10 mouse cellular contexts compared by ENCODE assay signal in genomic region chr10:98007037-98007436, GRCm38 (mm10).
A peak's percentile ranks its signal among the peaks of the same experiment; 100 is the strongest.
DNase-seq lines count a peak whose midpoint lies in the region; ATAC-seq lines count a peak whose summit lies in the region.
"Had no signal": no experiment of that assay in that cellular context is flagged by ENCODE, and none has a peak within 500 bp of the region (broad histone marks: within the 10 kb centered on the region; RNA-seq: fewer than 3 reads in every experiment).

No protein-coding gene starts in this region.

- no peaks in the 10 kb centered on the region for H3K36me3 ChIP-seq in neural tube, embryonic 13.5 days

- H3K9me3 ChIP-seq in neural tube, embryonic 13.5 days = no peaks in the 10 kb centered on the region

- H3K4me1 ChIP-seq in neural tube, embryonic 13.5 days (replicated peaks) = peaks cover 8% of the 10 kb centered on the region

- no peak overlapping the region for H3K9ac ChIP-seq in neural tube, embryonic 13.5 days

- no peaks in the 10 kb centered on the region for H3K27me3 ChIP-seq in neural tube, embryonic 13.5 days

- H3K4me2 ChIP-seq in neural tube, embryonic 13.5 days = no peak overlapping the region

- no peak overlapping the region for H3K4me3 ChIP-seq in neural tube, embryonic 13.5 days

- no peak for DNase-seq in frontal cortex, postnatal 25 days (ENCODE audit: low spot score in 2 of 2)
- DNase-seq in neural tube, embryonic 10.5 days (ENCODE audit: extremely low spot score, low spot score) = no peak
- peak; percentile 6 for DNase-seq in layer of hippocampus, adult 9-11 months
- peak; percentile 6 for DNase-seq in right cerebral cortex, postnatal 14 days
- no peak for DNase-seq in thymus, postnatal 10 days (ENCODE audit: low spot score in 2 of 2)
- no peak for DNase-seq in urinary bladder, postnatal 4 days (ENCODE audit: low spot score in 2 of 2)
- DNase-seq: B cell, adult 2 months; thymus, postnatal 14 days had no signal

- ATAC-seq in frontal cortex, adult (ENCODE audit: low TSS enrichment) = peak; percentile 59; the same call in 1 of the 2 replicates
- ATAC-seq in neural tube, embryonic 13.5 days (ENCODE audit: low read depth) = peak; percentile 63

- WGBS in neural tube, embryonic 13.5 days = 21% methylated on average over 4 of the region's 4 CpGs

- H3K27ac ChIP-seq in neural tube, embryonic 13.5 days (replicated peaks) = no peak overlapping the region

Comparison
In these comparisons a context has a peak if more than half of its experiments do, and no peak if none do; other contexts are left out.
1. DNase-seq: peak in layer of hippocampus, adult 9-11 months (single experiment) and right cerebral cortex, postnatal 14 days (single experiment); none in frontal cortex, postnatal 25 days (0 of 2), neural tube, embryonic 10.5 days (single experiment), thymus, postnatal 10 days (0 of 2) and urinary bladder, postnatal 4 days (0 of 2).